Mouse (Mus musculus): ENCODE measurements at regions not wholly inside any gene's neighbourhood (a gene's known extent, or its start where the extent isn't known, plus 50 kb on each side); places are given as distances from the start of the nearest gene placed in this dataset.

- TF ChIP-seq CTCF (conservative IDR thresholded peaks at IDR 0.05; ENCODE audit: low read length) = no peak
- TF ChIP-seq NANOG (IDR thresholded peaks at IDR 0.05; ENCODE audit: borderline replicate concordance, low read length) = no peak
- TF ChIP-seq POU5F1 (IDR thresholded peaks at IDR 0.05; ENCODE audit: borderline replicate concordance, low read length) = no peak
Measured at GRCm38 (mm10) chr13:52021828-52022227, 175.3 kb downstream of the Gadd45g start.

All from E14TG2a.4 (cell line).